Mouse (Mus musculus): Measurements from ENCODE around the gene Stard5. TPM values are rescaled to one million over a fixed set of nuclear protein-coding genes. Genes with fewer than 3 reads are reported as not detected.

Stard5 gene
- polyA plus RNA-seq, 1 experiment from 2014 or later: 36.8 TPM

- 87% methylated on average over 3 of the region's 3 CpGs for WGBS
- Histone ChIP-seq H3K9me3 (no peaks in the 10 kb centered on the region), H3K4me3 (no peak overlapping the region), H3K4me2 (no peak overlapping the region), H3K27me3 (no peaks in the 10 kb centered on the region), H3K4me1 (peaks cover 6% of the 10 kb centered on the region; the same call in 1 of the 2 replicates), H3K9ac (no peak overlapping the region), H3K27ac (no peak overlapping the region), H3K36me3 (no peaks in the 10 kb centered on the region)
- no peak for ATAC-seq (ENCODE audit: insufficient number of reproducible peaks, low FRiP score, low TSS enrichment, low read depth)
These were observed 16.5 kb upstream of the Stard5 start for GRCm38 (mm10) chr7:83615272-83615671.

GRCm38 (mm10) chr7:83615815-83616214 is 15.9 kb upstream of the Stard5 start:
- Histone ChIP-seq H3K4me2 (no peak overlapping the region), H3K9me3 (no peaks in the 10 kb centered on the region), H3K27ac (no peak overlapping the region), H3K4me1 (peaks cover 6% of the 10 kb centered on the region; the same call in 1 of the 2 replicates), H3K36me3 (no peaks in the 10 kb centered on the region), H3K27me3 (no peaks in the 10 kb centered on the region), H3K9ac (no peak overlapping the region), H3K4me3 (no peak overlapping the region)
- no peak for ATAC-seq (ENCODE audit: insufficient number of reproducible peaks, low FRiP score, low TSS enrichment, low read depth)
- 88% methylated on average over 8 of the region's 8 CpGs for WGBS

GRCm38 (mm10) chr7:83616268-83616667 is 15.5 kb upstream of the Stard5 start:
- Histone ChIP-seq H3K9ac (no peak overlapping the region), H3K27me3 (no peaks in the 10 kb centered on the region), H3K4me2 (no peak overlapping the region), H3K9me3 (no peaks in the 10 kb centered on the region), H3K4me3 (no peak overlapping the region), H3K4me1 (peaks cover 6% of the 10 kb centered on the region; the same call in 1 of the 2 replicates), H3K36me3 (no peaks in the 10 kb centered on the region), H3K27ac (no peak overlapping the region)
- ATAC-seq (ENCODE audit: insufficient number of reproducible peaks, low FRiP score, low TSS enrichment, low read depth): no peak
- WGBS: 81% methylated on average over 3 of the region's 3 CpGs

- no peaks in the 10 kb centered on the region for H3K36me3 ChIP-seq
- H3K4me3 ChIP-seq: no peak overlapping the region
- no peak for ATAC-seq (ENCODE audit: insufficient number of reproducible peaks, low FRiP score, low TSS enrichment, low read depth)
- WGBS: 92% methylated on average over 1 of the region's 1 CpGs
- H3K9ac ChIP-seq: no peak overlapping the region
- H3K4me2 ChIP-seq: no peak overlapping the region
- no peak overlapping the region for H3K27ac ChIP-seq
- no peaks in the 10 kb centered on the region for H3K9me3 ChIP-seq
- no peaks in the 10 kb centered on the region for H3K27me3 ChIP-seq
- H3K4me1 ChIP-seq: peaks cover 6% of the 10 kb centered on the region; the same call in 1 of the 2 replicates
These were observed 13.1 kb upstream of the Stard5 start for GRCm38 (mm10) chr7:83618709-83619108.

GRCm38 (mm10) chr7:83622582-83622981 is 9.2 kb upstream of the Stard5 start:
- H3K9me3 ChIP-seq: no peaks in the 10 kb centered on the region
- H3K27ac ChIP-seq: no peak overlapping the region
- no peak for ATAC-seq (ENCODE audit: insufficient number of reproducible peaks, low FRiP score, low TSS enrichment, low read depth)
- WGBS: 89% methylated on average over 6 of the region's 6 CpGs
- H3K9ac ChIP-seq: no peak overlapping the region
- H3K27me3 ChIP-seq: no peaks in the 10 kb centered on the region
- H3K36me3 ChIP-seq: no peaks in the 10 kb centered on the region
- H3K4me1 ChIP-seq: no peaks in the 10 kb centered on the region
- H3K4me3 ChIP-seq: no peak overlapping the region
- no peak overlapping the region for H3K4me2 ChIP-seq

GRCm38 (mm10) chr7:83624065-83624464 is 7.7 kb upstream of the Stard5 start:
- 69% methylated on average over 1 of the region's 1 CpGs for WGBS
- no peak overlapping the region for H3K27ac ChIP-seq
- no peak overlapping the region for H3K4me3 ChIP-seq
- no peak overlapping the region for H3K9ac ChIP-seq
- H3K36me3 ChIP-seq: 0 out of 2 replicates have a peak, but pooled peaks cover 2% of the 10 kb centered on the region
- H3K4me2 ChIP-seq: no peak overlapping the region
- ATAC-seq (ENCODE audit: insufficient number of reproducible peaks, low FRiP score, low TSS enrichment, low read depth): no peak
- H3K27me3 ChIP-seq: no peaks in the 10 kb centered on the region
- no peaks in the 10 kb centered on the region for H3K9me3 ChIP-seq
- H3K4me1 ChIP-seq: no peaks in the 10 kb centered on the region

GRCm38 (mm10) chr7:83626557-83627257 is 5.1 kb upstream of the Stard5 start:
- Histone ChIP-seq H3K4me2 (no peak overlapping the region), H3K27me3 (no peaks in the 10 kb centered on the region), H3K4me3 (no peak overlapping the region), H3K4me1 (peaks cover 7% of the 10 kb centered on the region), H3K27ac (no peak overlapping the region), H3K9me3 (no peaks in the 10 kb centered on the region), H3K9ac (no peak overlapping the region), H3K36me3 (0 out of 2 replicates have a peak, but pooled peaks cover 2% of the 10 kb centered on the region)
- 56% methylated on average over 8 of the region's 8 CpGs for WGBS
- ATAC-seq (ENCODE audit: insufficient number of reproducible peaks, low FRiP score, low TSS enrichment, low read depth): no peak

GRCm38 (mm10) chr7:83627369-83627768 is 4.4 kb upstream of the Stard5 start:
- H3K36me3 ChIP-seq: 0 out of 2 replicates have a peak, but pooled peaks cover 2% of the 10 kb centered on the region
- no peak for ATAC-seq (ENCODE audit: insufficient number of reproducible peaks, low FRiP score, low TSS enrichment, low read depth)
- peaks cover 7% of the 10 kb centered on the region for H3K4me1 ChIP-seq
- no peak overlapping the region for H3K4me2 ChIP-seq
- WGBS: 79% methylated on average over 4 of the region's 4 CpGs
- H3K9ac ChIP-seq: no peak overlapping the region
- H3K27me3 ChIP-seq: no peaks in the 10 kb centered on the region
- no peak overlapping the region for H3K4me3 ChIP-seq
- no peak overlapping the region for H3K27ac ChIP-seq
- H3K9me3 ChIP-seq: no peaks in the 10 kb centered on the region

GRCm38 (mm10) chr7:83631073-83631827 is 509 bp upstream of the Stard5 start:
- no peaks in the 10 kb centered on the region for H3K9me3 ChIP-seq
- H3K36me3 ChIP-seq: peaks cover 4% of the 10 kb centered on the region; the same call in 1 of the 2 replicates
- H3K4me1 ChIP-seq: peaks cover 18% of the 10 kb centered on the region
- H3K27ac ChIP-seq: peak overlapping the region; percentile 86
- H3K9ac ChIP-seq: peak overlapping the region; percentile 39; the same call in 1 of the 2 replicates
- H3K4me3 ChIP-seq: peak overlapping the region; percentile 68
- WGBS: 6% methylated on average over 11 of the region's 11 CpGs
- no peaks in the 10 kb centered on the region for H3K27me3 ChIP-seq
- ATAC-seq (ENCODE audit: insufficient number of reproducible peaks, low FRiP score, low TSS enrichment, low read depth): no peak
- peak overlapping the region; percentile 76 for H3K4me2 ChIP-seq

GRCm38 (mm10) chr7:83632682-83633120 is 942 bp downstream of the Stard5 start:
- H3K4me1 ChIP-seq: peaks cover 18% of the 10 kb centered on the region
- peaks cover 19% of the 10 kb centered on the region; the same call in 1 of the 2 replicates for H3K36me3 ChIP-seq
- peak overlapping the region; percentile 76 for H3K4me2 ChIP-seq
- 56% methylated on average over 6 of the region's 6 CpGs for WGBS
- no peak for ATAC-seq (ENCODE audit: insufficient number of reproducible peaks, low FRiP score, low TSS enrichment, low read depth)
- H3K27ac ChIP-seq: peak overlapping the region; percentile 24
- peak overlapping the region; percentile 68 for H3K4me3 ChIP-seq
- H3K9me3 ChIP-seq: no peaks in the 10 kb centered on the region
- H3K27me3 ChIP-seq: no peaks in the 10 kb centered on the region
- H3K9ac ChIP-seq: peak overlapping the region; percentile 71; the same call in 1 of the 2 replicates

- Histone ChIP-seq H3K27ac (no peak overlapping the region), H3K9ac (no peak overlapping the region)
- 70% methylated on average over 6 of the region's 6 CpGs for WGBS
These were observed 2.1 kb downstream of the Stard5 start for GRCm38 (mm10) chr7:83633856-83634255.

GRCm38 (mm10) chr7:83635726-83636125 is 4.0 kb downstream of the Stard5 start:
- Histone ChIP-seq H3K4me3 (no peak overlapping the region), H3K27me3 (no peaks in the 10 kb centered on the region), H3K4me1 (peaks cover 17% of the 10 kb centered on the region), H3K27ac (no peak overlapping the region), H3K9me3 (no peaks in the 10 kb centered on the region), H3K4me2 (no peak overlapping the region), H3K9ac (no peak overlapping the region), H3K36me3 (peaks cover 33% of the 10 kb centered on the region)
- WGBS: 95% methylated on average over 2 of the region's 2 CpGs
- ATAC-seq (ENCODE audit: insufficient number of reproducible peaks, low FRiP score, low TSS enrichment, low read depth): no peak

More at GRCm38 (mm10) chr7:83633856-83634255, 2.1 kb downstream of the Stard5 start:
- Histone ChIP-seq H3K4me1 (peaks cover 18% of the 10 kb centered on the region), H3K27me3 (no peaks in the 10 kb centered on the region), H3K36me3 (peaks cover 22% of the 10 kb centered on the region; the same call in 1 of the 2 replicates), H3K9me3 (no peaks in the 10 kb centered on the region), H3K4me3 (no peak overlapping the region), H3K4me2 (no peak overlapping the region)
- no peak for ATAC-seq (ENCODE audit: insufficient number of reproducible peaks, low FRiP score, low TSS enrichment, low read depth)
